Mouse (Mus musculus) ES-E14 (cell line): Measurements from ENCODE around the gene Thap3. TPM values are rescaled to one million over a fixed set of nuclear protein-coding genes. Genes with fewer than 3 reads are reported as not detected.

Source experiments
- DNase-seq: peaks from one replicate; pipeline ENCODE4 v3.0.0-alpha.2; 2013; ENCODE audit warnings: low read depth, low spot score
- H3K27ac ChIP-seq: 2 replicates; pipeline ENCODE4 v1.5.1; 2012; ENCODE audit warnings: low read depth, mild to moderate bottlenecking, low read length, moderate library complexity, mixed read lengths; ENCODE audit not compliant: poor library complexity, insufficient read depth, severe bottlenecking
- H3K36me3 ChIP-seq: 2 replicates; pipeline ENCODE4 v1.6.1; 2012; ENCODE audit warnings: mild to moderate bottlenecking, low read length, moderate library complexity, mixed read lengths; ENCODE audit not compliant: control insufficient read depth, poor library complexity, insufficient read depth, severe bottlenecking
- H3K4me1 ChIP-seq, 2 experiments: fragments of 150-350 bp in 1 of 2; sonication (generic) in 1 of 2; 2 replicates each; pipeline ENCODE4 v1.6.1; 2012; ENCODE audit warnings: low read length in 2 of 2, mild to moderate bottlenecking in 1 of 2, mixed read lengths in 1 of 2; ENCODE audit not compliant: control insufficient read depth in 2 of 2, insufficient read depth in 2 of 2, poor library complexity in 1 of 2
- H3K4me3 ChIP-seq, 2 experiments: fragments of 150-350 bp in 1 of 2; sonication (generic) in 1 of 2; 2 replicates each; pipeline ENCODE4 v1.5.1; 2012; ENCODE audit warnings: low read length in 2 of 2, low read depth in 1 of 2, mild to moderate bottlenecking in 1 of 2, mixed read lengths in 1 of 2; ENCODE audit not compliant: insufficient read depth in 1 of 2, poor library complexity in 1 of 2, severe bottlenecking in 1 of 2
- H3K9ac ChIP-seq: 2 replicates; pipeline ENCODE4 v1.6.1; 2012; ENCODE audit warnings: low read depth, mild to moderate bottlenecking, low read length, mixed read lengths; ENCODE audit not compliant: poor library complexity, insufficient read depth, severe bottlenecking
- H3K9me3 ChIP-seq: fragments of 150-350 bp; sonication (generic); 2 replicates; pipeline ENCODE4 v1.6.1; 2012; ENCODE audit warnings: low read depth, mild to moderate bottlenecking, low read length; ENCODE audit not compliant: control insufficient read depth, insufficient read depth
- CHD2 ChIP-seq: IDR thresholded peaks from 2 replicates; pipeline ENCODE4 v1.6.1; 2014; ENCODE audit warnings: mild to moderate bottlenecking, low read depth, low read length, inconsistent platforms
- HCFC1 ChIP-seq: IDR thresholded peaks from 2 replicates; pipeline ENCODE4 v1.6.1; 2012; ENCODE audit warnings: low read length, inconsistent platforms, borderline replicate concordance; ENCODE audit not compliant: insufficient read depth
- MAFK ChIP-seq: IDR thresholded peaks from 2 replicates; pipeline ENCODE4 v1.6.1; 2014; ENCODE audit warnings: mild to moderate bottlenecking, low read depth, low read length, inconsistent platforms; ENCODE audit not compliant: insufficient read depth
- ZC3H11A ChIP-seq: IDR thresholded peaks from 2 replicates; pipeline ENCODE4 v1.6.1; 2012; ENCODE audit warnings: low read depth, mild to moderate bottlenecking, inconsistent platforms, low read length, borderline replicate concordance
- ZNF384 ChIP-seq: IDR thresholded peaks from 2 replicates; pipeline ENCODE4 v1.6.1; 2012; ENCODE audit warnings: low read depth, low read length, inconsistent platforms
- in situ Hi-C, 2 experiments: fragments of 600-800 bp; cut with MboI; formaldehyde crosslinking; loops; one replicate each; pipeline ENCODE4 v1.15.1; 2025; ENCODE audit warnings: low sequenced_read_pairs in 2 of 2, inconsistent platforms in 1 of 2; ENCODE audit not compliant: unreplicated experiment in 2 of 2
- total RNA-seq: library from RNA; depleted of rRNA; stranded (reverse); fragments of 300-350 nt; gene quantifications from 2 replicates; pipeline ENCODE4 v1.2.3, GENCODE M21; 2012; rRNA removed

The Thap3 gene
- total RNA-seq, 1 experiment = 7.6 TPM

GRCm38 (mm10) chr4:151938089-151938488 is 50.7 kb downstream of the Thap3 start:
- H3K36me3 ChIP-seq = peaks cover 8% of the 10 kb centered on the region; the same call in 1 of the 2 replicates
- no peak overlapping the region for H3K27ac ChIP-seq
- no peak for DNase-seq
- no peak overlapping the region for H3K9ac ChIP-seq
- peaks cover 8 to 15% of the 10 kb centered on the region in 2 experiments for H3K4me1 ChIP-seq
- no peak for TF ChIP-seq HCFC1
- no peak for TF ChIP-seq MAFK
- no peak for TF ChIP-seq ZC3H11A
- no peak for TF ChIP-seq ZNF384
- TF ChIP-seq CHD2 = no peak
- H3K4me3 ChIP-seq = no peak overlapping the region
- in situ Hi-C loops = no loop called here
- H3K9me3 ChIP-seq = no peaks in the 10 kb centered on the region

- H3K9ac ChIP-seq = no peak overlapping the region
- H3K9me3 ChIP-seq = no peaks in the 10 kb centered on the region
- H3K27ac ChIP-seq = no peak overlapping the region
- no peak overlapping the region for H3K4me3 ChIP-seq
- no peak for DNase-seq
- TF ChIP-seq ZNF384 (no peak), MAFK (no peak), CHD2 (no peak), ZC3H11A (no peak), HCFC1 (no peak)
- in situ Hi-C loops = no loop called here
- peaks cover 8 to 16% of the 10 kb centered on the region in 2 experiments for H3K4me1 ChIP-seq
- H3K36me3 ChIP-seq = peaks cover 8% of the 10 kb centered on the region; the same call in 1 of the 2 replicates
Observed at GRCm38 (mm10) chr4:151937441-151937840, 51.4 kb downstream of the Thap3 start.

GRCm38 (mm10) chr4:151934215-151934572 is 54.6 kb downstream of the Thap3 start:
- Histone ChIP-seq H3K9me3 (no peaks in the 10 kb centered on the region), H3K36me3 (peaks cover 8% of the 10 kb centered on the region; the same call in 1 of the 2 replicates), H3K4me1 (peaks cover 8 to 9% of the 10 kb centered on the region in 2 experiments; a peak in 3 of 4 replicates), H3K27ac (peak overlapping the region; percentile 86), H3K4me3 (peak overlapping the region; percentile 78 to 96), H3K9ac (peak overlapping the region; percentile 99)
- in situ Hi-C loops = no loop called here
- TF ChIP-seq ZNF384 = no peak
- TF ChIP-seq CHD2 = no peak
- no peak for TF ChIP-seq ZC3H11A
- no peak for TF ChIP-seq MAFK
- TF ChIP-seq HCFC1 = no peak
- DNase-seq = no peak

- Histone ChIP-seq H3K27ac (peak within 1 kb of the TSS; percentile 86), H3K4me1 (peaks cover 8 to 9% of the 10 kb centered on the region in 2 experiments; a peak in 3 of 4 replicates), H3K4me3 (peak within 1 kb of the TSS; percentile 78 to 96), H3K9ac (peak within 1 kb of the TSS; percentile 99), H3K36me3 (peaks cover 8% of the 10 kb centered on the region; the same call in 1 of the 2 replicates), H3K9me3 (no peaks in the 10 kb centered on the region)
- in situ Hi-C loops = no loop called here
- TF ChIP-seq HCFC1 = peak; percentile 81; the same call in 1 of the 2 replicates
- TF ChIP-seq ZNF384 = no peak
- no peak for TF ChIP-seq ZC3H11A
- no peak for TF ChIP-seq CHD2
- DNase-seq = peak; percentile 64
Observed at GRCm38 (mm10) chr4:151933505-151934214, 55.1 kb downstream of the Thap3 start, which contains the start of gene Dnajc11. Gene Dnajc11, plus strand, starts transcription at chr4:151933691.

Other genes with a start within 250 kb of the Thap3 start
- gene Camta1, start 127.1 kb downstream of the Thap3 start, total RNA-seq = 9.3 and 15.5 TPM in 2 replicates
- gene Dnajc11, start 55.3 kb downstream of the Thap3 start, total RNA-seq = 98.2 and 103 TPM in 2 replicates
- gene Phf13, start 7.3 kb upstream of the Thap3 start, total RNA-seq = 22.2 and 29.2 TPM in 2 replicates
- 19.7 and 21.0 TPM in 2 replicates for gene Klhl21, start 19.8 kb upstream of the Thap3 start, total RNA-seq
- 18.7 and 31.7 TPM in 2 replicates for gene Zbtb48, start 38.7 kb upstream of the Thap3 start, total RNA-seq
- 1.9 and 3.0 TPM in 2 replicates for gene Tas1r1, start 49.6 kb upstream of the Thap3 start, total RNA-seq
- 70.1 and 81.7 TPM in 2 replicates for gene Nol9, start 50.3 kb upstream of the Thap3 start, total RNA-seq
- 37.3 and 81.4 TPM in 2 replicates for gene Plekhg5, start 83.5 kb upstream of the Thap3 start, total RNA-seq
- 3.8 and 5.7 TPM in 2 replicates for gene Tnfrsf25, start 126.9 kb upstream of the Thap3 start, total RNA-seq
- gene Espn, start 163.4 kb upstream of the Thap3 start, total RNA-seq = 5.6 and 6.6 TPM in 2 replicates
- gene Hes2, start 169.9 kb upstream of the Thap3 start, total RNA-seq = 0.32 and 0.58 TPM in 2 replicates
- 38.8 and 51.9 TPM in 2 replicates for gene Acot7, start 189.1 kb upstream of the Thap3 start, total RNA-seq